Mouse (Mus musculus): Measurements from ENCODE around the gene Apol7a. TPM values are rescaled to one million over a fixed set of nuclear protein-coding genes. Genes with fewer than 3 reads are reported as not detected.
A peak's percentile ranks its signal among the peaks of the same experiment; 100 is the strongest.

Apol7a gene
- polyA plus RNA-seq, 1 experiment from 2014 or later, result 2.8 TPM

- ATAC-seq (ENCODE audit: insufficient number of reproducible peaks, insufficient read depth, low FRiP score, low read depth), result peak; percentile 42; the same call in 1 of the 2 replicates
- WGBS, result 56% methylated on average over 1 of the region's 1 CpGs
- H3K27ac ChIP-seq (ENCODE audit: low read length), result no peak overlapping the region
Observed at GRCm38 (mm10) chr15:77382880-77383279, 16.0 kb downstream of the Apol7a start.

GRCm38 (mm10) chr15:77382271-77382850 lies 16.5 kb downstream of the Apol7a start:
- no peaks in the 10 kb centered on the region for H3K4me1 ChIP-seq (ENCODE audit: control insufficient read depth, insufficient read depth, low read length)
- H3K4me2 ChIP-seq (replicated peaks; ENCODE audit: low read depth, low read length), result no peak overlapping the region
- no peaks in the 10 kb centered on the region for H3K27me3 ChIP-seq (ENCODE audit: control insufficient read depth, insufficient read depth, low read length)
- no peak overlapping the region for H3K4me3 ChIP-seq (ENCODE audit: low read depth, low read length)
- H3K36me3 ChIP-seq (ENCODE audit: control insufficient read depth, insufficient read depth, low read length), result no peaks in the 10 kb centered on the region
- H3K9ac ChIP-seq (replicated peaks; ENCODE audit: low read depth, low read length), result no peak overlapping the region
- no peaks in the 10 kb centered on the region for H3K9me3 ChIP-seq (ENCODE audit: control insufficient read depth, low read depth, low read length)
- 82% methylated on average over 11 of the region's 11 CpGs for WGBS
- peak; percentile 28; the same call in 1 of the 2 replicates for ATAC-seq (ENCODE audit: insufficient number of reproducible peaks, insufficient read depth, low FRiP score, low read depth)
- no peak overlapping the region for H3K27ac ChIP-seq (ENCODE audit: low read length)

More at GRCm38 (mm10) chr15:77382880-77383279, 16.0 kb downstream of the Apol7a start:
- no peak overlapping the region for H3K9ac ChIP-seq (replicated peaks; ENCODE audit: low read depth, low read length)
- no peaks in the 10 kb centered on the region for H3K36me3 ChIP-seq (ENCODE audit: control insufficient read depth, insufficient read depth, low read length)
- no peak overlapping the region for H3K4me3 ChIP-seq (ENCODE audit: low read depth, low read length)
- no peaks in the 10 kb centered on the region for H3K27me3 ChIP-seq (ENCODE audit: control insufficient read depth, insufficient read depth, low read length)
- no peak overlapping the region for H3K4me2 ChIP-seq (replicated peaks; ENCODE audit: low read depth, low read length)
- H3K9me3 ChIP-seq (ENCODE audit: control insufficient read depth, low read depth, low read length), result no peaks in the 10 kb centered on the region
- H3K4me1 ChIP-seq (ENCODE audit: control insufficient read depth, insufficient read depth, low read length), result no peaks in the 10 kb centered on the region

GRCm38 (mm10) chr15:77381481-77381880 lies 17.4 kb downstream of the Apol7a start:
- no peaks in the 10 kb centered on the region for H3K9me3 ChIP-seq (ENCODE audit: control insufficient read depth, low read depth, low read length)
- no peaks in the 10 kb centered on the region for H3K27me3 ChIP-seq (ENCODE audit: control insufficient read depth, insufficient read depth, low read length)
- H3K4me1 ChIP-seq (ENCODE audit: control insufficient read depth, insufficient read depth, low read length), result no peaks in the 10 kb centered on the region
- ATAC-seq (ENCODE audit: insufficient number of reproducible peaks, insufficient read depth, low FRiP score, low read depth), result no peak
- H3K36me3 ChIP-seq (ENCODE audit: control insufficient read depth, insufficient read depth, low read length), result no peaks in the 10 kb centered on the region
- H3K4me2 ChIP-seq (replicated peaks; ENCODE audit: low read depth, low read length), result no peak overlapping the region
- H3K27ac ChIP-seq (ENCODE audit: low read length), result no peak overlapping the region
- H3K9ac ChIP-seq (replicated peaks; ENCODE audit: low read depth, low read length), result no peak overlapping the region
- no peak overlapping the region for H3K4me3 ChIP-seq (ENCODE audit: low read depth, low read length)
- WGBS, result 80% methylated on average over 6 of the region's 6 CpGs

- no peaks in the 10 kb centered on the region for H3K27me3 ChIP-seq (ENCODE audit: control insufficient read depth, insufficient read depth, low read length)
- ATAC-seq (ENCODE audit: insufficient number of reproducible peaks, insufficient read depth, low FRiP score, low read depth), result no peak
- H3K4me3 ChIP-seq (ENCODE audit: low read depth, low read length), result no peak overlapping the region
- H3K4me1 ChIP-seq (ENCODE audit: control insufficient read depth, insufficient read depth, low read length), result no peaks in the 10 kb centered on the region
- H3K9ac ChIP-seq (replicated peaks; ENCODE audit: low read depth, low read length), result no peak overlapping the region
- WGBS, result 52% methylated on average over 4 of the region's 4 CpGs
- H3K27ac ChIP-seq (ENCODE audit: low read length), result no peak overlapping the region
- H3K4me2 ChIP-seq (replicated peaks; ENCODE audit: low read depth, low read length), result no peak overlapping the region
- H3K36me3 ChIP-seq (ENCODE audit: control insufficient read depth, insufficient read depth, low read length), result no peaks in the 10 kb centered on the region
- no peaks in the 10 kb centered on the region for H3K9me3 ChIP-seq (ENCODE audit: control insufficient read depth, low read depth, low read length)
Observed at GRCm38 (mm10) chr15:77379921-77380320, 19.0 kb downstream of the Apol7a start.

GRCm38 (mm10) chr15:77377419-77377818 lies 21.5 kb downstream of the Apol7a start:
- Histone ChIP-seq H3K9ac (replicated peaks; ENCODE audit: low read depth, low read length) (no peak overlapping the region), H3K27ac (ENCODE audit: low read length) (no peak overlapping the region), H3K4me1 (ENCODE audit: control insufficient read depth, insufficient read depth, low read length) (no peaks in the 10 kb centered on the region), H3K27me3 (ENCODE audit: control insufficient read depth, insufficient read depth, low read length) (no peaks in the 10 kb centered on the region), H3K4me2 (replicated peaks; ENCODE audit: low read depth, low read length) (no peak overlapping the region), H3K4me3 (ENCODE audit: low read depth, low read length) (no peak overlapping the region), H3K9me3 (ENCODE audit: control insufficient read depth, low read depth, low read length) (no peaks in the 10 kb centered on the region), H3K36me3 (ENCODE audit: control insufficient read depth, insufficient read depth, low read length) (no peaks in the 10 kb centered on the region)
- ATAC-seq (ENCODE audit: insufficient number of reproducible peaks, insufficient read depth, low FRiP score, low read depth), result no peak
- 86% methylated on average over 4 of the region's 4 CpGs for WGBS

- Histone ChIP-seq H3K4me1 (ENCODE audit: control insufficient read depth, insufficient read depth, low read length) (no peaks in the 10 kb centered on the region), H3K27ac (ENCODE audit: low read length) (no peak overlapping the region), H3K9me3 (ENCODE audit: control insufficient read depth, low read depth, low read length) (no peaks in the 10 kb centered on the region), H3K4me2 (replicated peaks; ENCODE audit: low read depth, low read length) (no peak overlapping the region), H3K27me3 (ENCODE audit: control insufficient read depth, insufficient read depth, low read length) (no peaks in the 10 kb centered on the region), H3K36me3 (ENCODE audit: control insufficient read depth, insufficient read depth, low read length) (no peaks in the 10 kb centered on the region), H3K4me3 (ENCODE audit: low read depth, low read length) (no peak overlapping the region), H3K9ac (replicated peaks; ENCODE audit: low read depth, low read length) (no peak overlapping the region)
- WGBS, result 80% methylated on average over 7 of the region's 7 CpGs
- ATAC-seq (ENCODE audit: insufficient number of reproducible peaks, insufficient read depth, low FRiP score, low read depth), result no peak
Observed at GRCm38 (mm10) chr15:77376920-77377319, 22.0 kb downstream of the Apol7a start.

- Histone ChIP-seq H3K27ac (ENCODE audit: low read length) (no peak overlapping the region), H3K36me3 (ENCODE audit: control insufficient read depth, insufficient read depth, low read length) (no peaks in the 10 kb centered on the region), H3K4me1 (ENCODE audit: control insufficient read depth, insufficient read depth, low read length) (peaks cover 14% of the 10 kb centered on the region; the same call in 1 of the 2 replicates), H3K9ac (replicated peaks; ENCODE audit: low read depth, low read length) (no peak overlapping the region), H3K9me3 (ENCODE audit: control insufficient read depth, low read depth, low read length) (no peaks in the 10 kb centered on the region), H3K4me2 (replicated peaks; ENCODE audit: low read depth, low read length) (no peak overlapping the region), H3K27me3 (ENCODE audit: control insufficient read depth, insufficient read depth, low read length) (no peaks in the 10 kb centered on the region), H3K4me3 (ENCODE audit: low read depth, low read length) (no peak overlapping the region)
- no peak for ATAC-seq (ENCODE audit: insufficient number of reproducible peaks, insufficient read depth, low FRiP score, low read depth)
- 85% methylated on average over 8 of the region's 8 CpGs for WGBS
Observed at GRCm38 (mm10) chr15:77370588-77370987, 28.3 kb downstream of the Apol7a start.

- H3K36me3 ChIP-seq (ENCODE audit: control insufficient read depth, insufficient read depth, low read length), result no peaks in the 10 kb centered on the region
- H3K4me3 ChIP-seq (ENCODE audit: low read depth, low read length), result no peak overlapping the region
- H3K4me1 ChIP-seq (ENCODE audit: control insufficient read depth, insufficient read depth, low read length), result peaks cover 14% of the 10 kb centered on the region; the same call in 1 of the 2 replicates
- no peak overlapping the region for H3K9ac ChIP-seq (replicated peaks; ENCODE audit: low read depth, low read length)
- no peaks in the 10 kb centered on the region for H3K9me3 ChIP-seq (ENCODE audit: control insufficient read depth, low read depth, low read length)
- no peak overlapping the region for H3K4me2 ChIP-seq (replicated peaks; ENCODE audit: low read depth, low read length)
- ATAC-seq (ENCODE audit: insufficient number of reproducible peaks, insufficient read depth, low FRiP score, low read depth), result no peak
- no peak overlapping the region for H3K27ac ChIP-seq (ENCODE audit: low read length)
- no peaks in the 10 kb centered on the region for H3K27me3 ChIP-seq (ENCODE audit: control insufficient read depth, insufficient read depth, low read length)
- WGBS, result 94% methylated on average over 21 of the region's 21 CpGs
Observed at GRCm38 (mm10) chr15:77369981-77370380, 28.9 kb downstream of the Apol7a start.

GRCm38 (mm10) chr15:77368818-77369320 lies 30.0 kb downstream of the Apol7a start:
- 82% methylated on average over 12 of the region's 12 CpGs for WGBS
- Histone ChIP-seq H3K4me2 (replicated peaks; ENCODE audit: low read depth, low read length) (no peak overlapping the region), H3K27me3 (ENCODE audit: control insufficient read depth, insufficient read depth, low read length) (no peaks in the 10 kb centered on the region), H3K9me3 (ENCODE audit: control insufficient read depth, low read depth, low read length) (no peaks in the 10 kb centered on the region), H3K9ac (replicated peaks; ENCODE audit: low read depth, low read length) (no peak overlapping the region), H3K4me3 (ENCODE audit: low read depth, low read length) (no peak overlapping the region), H3K27ac (ENCODE audit: low read length) (no peak overlapping the region), H3K4me1 (ENCODE audit: control insufficient read depth, insufficient read depth, low read length) (peaks cover 16% of the 10 kb centered on the region; the same call in 1 of the 2 replicates), H3K36me3 (ENCODE audit: control insufficient read depth, insufficient read depth, low read length) (no peaks in the 10 kb centered on the region)
- no peak for ATAC-seq (ENCODE audit: insufficient number of reproducible peaks, insufficient read depth, low FRiP score, low read depth)
